34 mouse cellular contexts compared by ENCODE assay signal in the genomic region with DNA sequence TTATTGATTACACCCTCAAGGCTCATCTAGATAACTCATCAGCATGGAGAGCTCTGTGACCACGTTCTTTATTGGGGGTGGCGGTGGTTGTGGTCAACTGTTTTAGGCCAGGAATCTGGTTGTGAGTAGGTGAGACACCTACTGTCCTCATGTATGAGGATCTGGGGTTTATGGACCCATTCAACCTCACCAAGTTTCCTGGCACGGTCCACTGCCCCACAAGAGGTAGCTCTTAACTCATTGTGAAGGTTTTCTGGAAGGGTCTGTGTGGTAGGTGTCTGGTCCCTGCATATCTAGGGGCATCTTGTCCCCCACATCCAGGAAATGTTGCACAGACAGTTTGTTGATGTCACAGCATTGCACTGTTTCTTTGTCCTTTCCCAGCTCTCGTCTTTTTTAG. TPM values are rescaled to one million over a fixed set of nuclear protein-coding genes. Genes with fewer than 3 reads are reported as not detected.
"Had no signal": no experiment of that assay in that cellular context is flagged by ENCODE, and none has a peak within 500 bp of the region (broad histone marks: within the 10 kb centered on the region; RNA-seq: fewer than 3 reads in every experiment).

No protein-coding gene starts in this region.

- H3K36me3 ChIP-seq: limb, embryonic 10.5 days; limb, embryonic 12.5 days; limb, embryonic 13.5 days; limb, embryonic 15.5 days; liver, embryonic 12.5 days; liver, embryonic 13.5 days; liver, embryonic 15.5 days; lung, embryonic 15.5 days; midbrain, embryonic 10.5 days; midbrain, embryonic 12.5 days; midbrain, embryonic 13.5 days; midbrain, embryonic 15.5 days; neural tube, embryonic 12.5 days had no signal

- DNase-seq: left cerebral cortex, postnatal 4 days; liver; liver, embryonic 13.5 days; liver, postnatal 0 days; lung, adult 18-20 months; lung, adult 2 months; lung, embryonic 14.5 days; lung, postnatal 10 days; lung, postnatal 14 days; lung, postnatal 36 days; lung, postnatal 4 days; midbrain, embryonic 14.5 days had no signal

- H3K9me3 ChIP-seq: limb, embryonic 10.5 days; limb, embryonic 12.5 days; limb, embryonic 13.5 days; limb, embryonic 15.5 days; liver, embryonic 12.5 days; liver, embryonic 13.5 days; liver, embryonic 15.5 days; lung, embryonic 15.5 days; megakaryocyte, embryonic 14.5 days; midbrain, embryonic 10.5 days; midbrain, embryonic 12.5 days; midbrain, embryonic 15.5 days; neural tube, embryonic 12.5 days had no signal

- H3K4me1 ChIP-seq: limb, embryonic 10.5 days; limb, embryonic 12.5 days; limb, embryonic 13.5 days; limb, embryonic 15.5 days; liver, embryonic 12.5 days; liver, embryonic 13.5 days; liver, embryonic 15.5 days; lung, embryonic 15.5 days; megakaryocyte, embryonic 14.5 days; midbrain, embryonic 10.5 days; midbrain, embryonic 12.5 days; midbrain, embryonic 13.5 days; midbrain, embryonic 15.5 days; neural tube, embryonic 12.5 days had no signal

- H3K27ac ChIP-seq: limb, embryonic 10.5 days; limb, embryonic 12.5 days; limb, embryonic 13.5 days; limb, embryonic 15.5 days; liver, embryonic 12.5 days; liver, embryonic 13.5 days; liver, embryonic 14.5 days; liver, embryonic 15.5 days; lung, embryonic 15.5 days; macrophage; midbrain, embryonic 10.5 days; midbrain, embryonic 12.5 days; midbrain, embryonic 13.5 days; midbrain, embryonic 15.5 days; neural tube, embryonic 12.5 days had no signal

- H3K27me3 ChIP-seq: limb, embryonic 12.5 days; limb, embryonic 13.5 days; limb, embryonic 15.5 days; liver, embryonic 12.5 days; liver, embryonic 13.5 days; liver, embryonic 15.5 days; lung, embryonic 15.5 days; midbrain, embryonic 12.5 days; midbrain, embryonic 13.5 days; midbrain, embryonic 15.5 days; neural tube, embryonic 12.5 days had no signal

- H3K4me3 ChIP-seq: limb, embryonic 10.5 days; limb, embryonic 12.5 days; limb, embryonic 13.5 days; limb, embryonic 15.5 days; liver, embryonic 12.5 days; liver, embryonic 13.5 days; liver, embryonic 15.5 days; lung, embryonic 15.5 days; megakaryocyte, embryonic 14.5 days; midbrain, embryonic 10.5 days; midbrain, embryonic 12.5 days; midbrain, embryonic 13.5 days; midbrain, embryonic 15.5 days; myocyte; neural tube, embryonic 12.5 days had no signal

RNA-seq across cellular contexts. Expression of gene Dnah5, which starts 58.7 kb away (rescaled TPM):
- total RNA-seq: megakaryocyte progenitor cell, adult 5-6 weeks; megakaryocyte, adult 5-6 weeks; megakaryocyte-erythroid progenitor cell, adult 5-6 weeks; monocyte, adult 5-6 weeks had no signal
- polyA plus RNA-seq: limb, embryonic 10.5 days; limb, embryonic 11.5 days; limb, embryonic 12.5 days; liver, embryonic 15.5 days; liver, embryonic 16.5 days; liver, postnatal 0 days; macrophage had no signal
